Mouse (Mus musculus): ENCODE data around the gene Prss28. TPM values are rescaled to one million over a fixed set of nuclear protein-coding genes. Genes with fewer than 3 reads are reported as not detected.

Gene Prss28
- total RNA-seq (2015) (0.18 and 1.8 TPM in 2 replicates), total RNA-seq (2017) (1.3 and 2.0 TPM in 2 replicates)

DNA sequence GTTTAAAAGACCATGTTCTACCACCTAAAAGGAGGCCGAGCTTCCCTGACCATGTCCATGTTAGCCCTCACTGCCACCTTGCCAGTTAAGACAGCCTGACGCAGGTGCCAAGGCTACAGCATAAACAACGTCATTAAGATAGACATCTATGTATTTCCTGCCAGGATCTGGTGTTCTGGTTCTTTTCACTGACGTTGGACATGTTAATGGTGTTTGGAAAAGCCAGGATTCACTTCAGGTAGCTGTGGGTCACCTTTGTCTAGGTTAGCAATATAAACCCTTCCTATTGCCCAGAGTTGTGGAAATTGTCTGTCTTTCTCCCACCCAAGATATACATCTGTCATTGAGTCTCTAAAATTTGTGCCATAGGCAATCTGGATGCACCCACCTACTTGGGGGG, at the start of gene Prss28:
Gene Prss28 (plus strand): TSS at position 301 of the 400 bp plus-strand sequence.
- ATAC-seq (ENCODE audit: poor library complexity, severe bottlenecking): no peak

DNA sequence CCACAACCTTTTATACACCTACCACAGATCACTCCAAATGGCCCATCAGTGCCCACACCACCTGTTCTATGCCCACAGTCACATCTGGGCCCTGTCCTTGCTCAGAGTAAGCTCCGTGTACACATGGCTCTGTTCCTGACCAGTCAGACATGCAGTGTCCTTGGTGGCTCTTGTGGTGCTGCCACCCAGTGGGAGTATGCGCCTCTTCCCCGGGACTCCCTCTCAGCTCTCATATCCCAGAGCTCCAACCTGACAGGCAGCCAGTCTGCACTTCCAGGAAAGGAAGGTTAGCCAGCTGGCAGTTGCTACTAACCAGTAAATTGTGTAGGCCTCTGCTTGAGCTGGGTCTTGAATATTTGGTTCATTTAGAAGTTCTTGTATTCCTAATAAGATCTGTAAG, 44.0 kb upstream of the Prss28 start:
- ATAC-seq (ENCODE audit: poor library complexity, severe bottlenecking): no peak

DNA sequence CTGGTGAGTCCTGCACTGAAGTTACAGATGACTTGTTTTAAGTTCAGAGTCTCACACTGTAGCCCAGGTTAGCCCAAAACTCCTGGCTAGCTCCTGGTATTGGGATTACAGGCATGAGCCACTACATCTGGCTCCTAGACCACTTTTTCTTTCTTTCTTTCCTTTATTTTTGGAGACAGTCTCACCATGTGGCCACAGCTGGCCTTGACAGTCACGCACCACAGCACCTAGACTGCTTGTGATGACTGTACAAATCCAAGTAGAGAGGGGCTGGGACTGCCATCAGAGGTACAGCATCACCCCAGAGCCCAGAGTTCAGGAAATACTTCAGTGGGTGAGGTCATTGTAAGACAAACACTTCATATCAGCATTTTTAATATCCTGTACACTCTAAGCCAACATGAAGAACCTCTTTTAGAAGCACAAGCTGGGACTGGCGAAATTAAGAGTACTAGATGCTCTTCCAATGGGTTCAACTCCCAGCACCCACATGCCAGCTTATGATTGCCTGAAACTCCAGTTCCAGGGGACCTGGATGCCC, 37.6 kb upstream of the Prss28 start:
- no peak for ATAC-seq (ENCODE audit: poor library complexity, severe bottlenecking)

DNA sequence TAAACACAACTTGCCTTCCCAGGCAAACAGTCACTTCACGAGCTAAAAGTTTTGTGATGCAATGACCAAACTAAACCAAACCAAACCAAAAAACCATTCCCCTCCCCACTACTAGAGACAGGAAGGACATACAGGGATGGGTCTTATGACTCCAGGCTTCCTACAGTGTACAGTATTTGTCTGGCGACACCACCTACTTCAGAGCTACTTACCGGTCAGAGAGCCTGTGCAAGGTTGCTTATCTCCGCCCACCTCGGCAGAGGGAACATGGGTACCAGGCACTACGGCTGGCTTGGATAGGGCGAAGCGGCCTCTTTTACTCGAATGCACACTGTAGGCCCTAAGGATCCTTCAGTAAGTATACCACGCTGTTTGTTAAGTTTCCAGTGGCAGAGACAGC, 36.1 kb upstream of the Prss28 start:
- ATAC-seq (ENCODE audit: poor library complexity, severe bottlenecking): no peak

DNA sequence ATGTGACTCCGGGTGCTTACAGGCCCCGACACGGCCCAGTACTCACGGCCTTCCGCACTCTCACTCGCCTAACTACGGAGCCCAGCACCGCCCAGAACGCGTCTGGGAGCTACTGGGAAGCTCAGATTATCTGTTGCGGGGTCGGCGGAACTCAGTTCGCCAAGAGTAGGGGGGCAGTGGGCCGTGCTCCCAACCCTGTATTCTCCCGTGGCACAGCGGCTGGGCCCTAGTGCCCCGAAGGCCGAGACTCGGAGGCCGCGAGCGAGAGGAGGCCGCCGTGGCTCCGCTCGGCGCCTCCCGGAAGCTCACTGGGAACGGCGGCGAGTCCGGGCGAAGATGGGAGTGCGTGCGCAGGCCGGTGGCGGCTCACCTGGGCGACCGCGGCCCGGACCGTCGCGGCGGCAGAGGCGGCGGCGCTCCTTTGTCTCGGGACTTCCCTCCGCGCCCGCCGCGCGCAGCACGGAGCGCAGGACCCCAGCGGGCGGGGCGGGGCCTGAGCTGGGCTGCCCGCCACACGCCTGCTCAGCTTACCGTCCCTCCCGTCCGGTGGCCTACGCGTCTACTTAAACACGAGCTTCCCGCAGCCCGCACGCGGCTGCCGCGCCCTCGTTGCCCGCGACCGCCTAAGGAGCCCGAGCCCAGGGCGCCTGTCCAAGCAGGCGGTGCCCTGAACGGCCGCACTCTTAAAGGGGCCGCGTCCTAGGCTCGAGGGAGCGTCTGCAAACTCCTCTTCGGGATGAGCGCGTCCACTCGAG, 35.3 kb upstream of the Prss28 start:
- ATAC-seq (ENCODE audit: poor library complexity, severe bottlenecking): peak; percentile 71

DNA sequence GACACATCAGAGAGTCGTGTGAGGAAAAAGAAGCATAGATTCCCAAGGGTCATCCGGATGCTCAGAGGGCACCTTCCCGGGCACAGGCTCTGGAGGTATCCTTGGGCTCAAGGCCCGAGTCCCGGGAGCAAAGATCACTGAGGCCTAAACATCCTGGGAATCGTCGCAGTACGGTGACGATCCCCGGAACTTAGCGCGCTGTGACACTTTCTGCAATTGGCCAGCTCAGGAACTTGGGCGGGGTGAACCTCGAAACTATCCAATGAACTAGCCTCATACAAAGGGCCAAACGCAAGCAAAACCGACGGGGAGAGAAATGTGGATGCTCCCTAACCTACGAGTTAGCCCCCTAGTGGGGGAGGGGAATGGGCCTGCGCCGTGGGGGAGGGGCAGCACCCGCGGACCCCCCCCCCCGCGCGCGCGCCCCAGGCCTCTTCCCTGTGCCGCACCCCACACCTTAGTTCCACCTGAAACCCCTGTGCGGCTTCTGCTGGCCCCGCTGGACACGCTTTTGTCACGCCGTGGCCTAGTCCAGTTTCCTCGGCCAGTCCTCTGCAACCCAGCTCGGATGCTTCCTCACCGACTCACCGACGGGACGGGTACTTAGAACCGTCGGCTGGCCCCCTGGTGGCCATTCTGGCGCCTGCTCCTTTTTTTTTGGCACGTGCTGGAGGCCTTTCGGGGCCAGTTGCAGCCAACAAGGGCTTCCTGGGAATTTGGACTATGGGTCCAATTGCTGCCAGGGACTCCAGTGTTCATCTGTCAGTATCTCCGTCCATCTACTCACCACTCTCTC, 34.5 kb upstream of the Prss28 start:
- ATAC-seq (ENCODE audit: poor library complexity, severe bottlenecking): peak; percentile 83

DNA sequence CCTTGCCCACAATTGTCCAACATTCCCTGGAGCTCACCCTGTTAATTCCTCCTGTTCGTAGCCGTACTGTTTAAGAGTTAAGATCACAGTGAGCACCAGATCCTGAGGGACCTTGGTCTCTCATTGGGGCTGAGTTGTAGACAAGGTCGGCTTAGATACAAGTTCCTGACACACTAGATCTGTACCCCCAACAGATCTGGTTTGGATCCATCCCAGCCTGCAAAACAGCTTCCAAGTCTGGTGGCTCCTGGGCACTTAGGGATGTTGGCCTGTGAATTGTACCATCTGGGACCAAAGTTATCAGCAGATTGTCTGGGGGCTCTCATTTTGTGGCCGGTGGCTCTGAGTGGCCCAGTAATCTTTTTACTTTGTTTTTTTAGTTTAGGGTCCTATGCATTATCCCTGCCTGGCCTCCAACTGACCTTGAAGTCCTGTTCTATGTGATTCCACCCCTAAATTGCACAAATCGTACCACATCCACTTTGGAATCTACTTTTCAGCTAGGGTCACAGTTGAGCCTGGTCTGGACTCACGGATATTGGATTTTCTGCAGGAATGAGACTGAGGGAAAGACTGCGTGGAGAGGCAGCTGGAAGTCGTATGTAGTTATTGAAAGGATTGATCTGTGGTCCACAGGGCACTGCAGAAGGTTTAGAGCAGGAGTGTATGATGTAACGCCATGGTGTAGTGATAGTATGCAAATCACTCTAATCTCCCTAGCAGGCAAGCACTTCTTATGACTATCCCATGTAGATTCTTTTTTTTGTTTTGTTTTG, 33.7 kb upstream of the Prss28 start, which contains the start of gene Ube2i:
Gene Ube2i (minus strand): TSS at position 52 of the 776 bp plus-strand sequence.
- no peak for ATAC-seq (ENCODE audit: poor library complexity, severe bottlenecking)

DNA sequence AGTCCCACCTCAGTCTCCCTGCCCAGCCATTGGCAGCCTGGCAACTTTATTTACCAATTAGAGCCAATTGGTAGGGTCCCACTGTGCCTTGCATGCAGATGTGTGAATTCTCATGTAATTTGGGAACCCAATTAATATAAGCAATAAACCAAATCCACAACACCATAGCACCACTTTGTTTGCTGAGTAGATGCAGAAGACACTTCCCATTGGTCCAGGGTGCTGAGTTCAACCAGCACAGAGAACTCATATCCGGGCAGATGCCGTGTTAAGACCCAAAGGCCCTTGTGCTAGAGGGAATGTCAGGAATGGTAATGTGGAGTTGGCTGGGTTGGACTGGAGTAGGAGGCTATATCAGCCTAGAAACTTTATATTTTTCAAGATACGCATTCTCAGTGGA, 32.6 kb upstream of the Prss28 start:
- no peak for ATAC-seq (ENCODE audit: poor library complexity, severe bottlenecking)

DNA sequence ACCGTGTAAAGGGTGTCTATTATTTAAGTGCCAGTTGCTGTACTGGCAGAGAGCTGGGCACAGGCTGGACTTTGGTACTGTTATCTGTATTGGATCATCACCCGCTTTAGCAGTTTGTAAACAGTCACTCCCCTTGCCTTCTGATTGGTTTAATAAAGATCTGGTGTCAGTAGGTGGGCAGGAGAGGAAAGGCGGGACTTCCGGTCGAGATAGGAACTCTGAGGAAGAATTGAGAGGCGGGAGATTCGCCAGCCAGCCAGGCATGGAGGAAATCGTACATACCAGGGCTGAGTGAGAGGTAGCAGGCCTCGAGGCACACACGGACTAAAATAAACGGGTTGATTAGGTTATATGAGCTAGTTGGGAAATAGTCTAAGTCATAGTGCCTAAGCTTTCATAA, 26.3 kb upstream of the Prss28 start:
- peak; percentile 57 for ATAC-seq (ENCODE audit: poor library complexity, severe bottlenecking)

DNA sequence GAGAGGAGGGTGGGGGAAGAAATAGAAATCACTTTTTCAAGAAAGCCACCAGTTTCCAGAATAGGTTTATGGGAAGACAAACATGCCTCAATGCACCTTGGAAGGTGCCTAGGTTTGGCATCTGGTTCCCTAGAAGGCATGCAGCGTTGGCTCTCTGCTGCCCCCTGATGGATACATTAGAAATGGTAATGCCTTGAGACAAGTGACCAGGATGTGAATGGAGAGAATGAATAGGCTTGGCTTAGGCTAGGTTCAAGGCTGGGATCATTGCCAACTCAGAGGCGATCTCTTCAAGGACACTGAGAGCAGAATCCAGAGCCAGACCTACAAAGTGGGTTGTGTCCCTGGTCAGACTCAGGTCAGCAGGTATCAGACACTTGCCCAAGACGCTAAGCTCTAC, 23.4 kb upstream of the Prss28 start:
- ATAC-seq (ENCODE audit: poor library complexity, severe bottlenecking): peak; percentile 86

DNA sequence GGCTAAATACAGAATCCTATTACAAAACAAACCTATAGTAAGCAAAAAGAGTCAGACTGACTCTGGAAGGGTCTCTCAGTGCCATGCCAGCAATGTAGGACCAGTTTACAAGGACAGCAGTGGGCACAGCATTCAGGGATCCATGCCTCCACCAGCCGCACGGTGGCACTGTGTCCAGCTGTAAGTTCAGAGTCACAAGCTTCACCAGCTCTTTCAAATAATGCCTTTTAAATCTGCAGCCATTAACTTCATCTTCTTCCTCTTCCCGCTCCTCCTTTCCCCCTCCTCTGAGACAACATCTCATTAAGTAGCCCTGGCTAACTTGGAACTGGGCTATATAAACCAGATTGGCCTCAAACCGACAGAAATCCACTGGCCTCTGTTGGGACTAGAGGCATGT, 19.6 kb upstream of the Prss28 start:
- peak; percentile 67 for ATAC-seq (ENCODE audit: poor library complexity, severe bottlenecking)

DNA sequence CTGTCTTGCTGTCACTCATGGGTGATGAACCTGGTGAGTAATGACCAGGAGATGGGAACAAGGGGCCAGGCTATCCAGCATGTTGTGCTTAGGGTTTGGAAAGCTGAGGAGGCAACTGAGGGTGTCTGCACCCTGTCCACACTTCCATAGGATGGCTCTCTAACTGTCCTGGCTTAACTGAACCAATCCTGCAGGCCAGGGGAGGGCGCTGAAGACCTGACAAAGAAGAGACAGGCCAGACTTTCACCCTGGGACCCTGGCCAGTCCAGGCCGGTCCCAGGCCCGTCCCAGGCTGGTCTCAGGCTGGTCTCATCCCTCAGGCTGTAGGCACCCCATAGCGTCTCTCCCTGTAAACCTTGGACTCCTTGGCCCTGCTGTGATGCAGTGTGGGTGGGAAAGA, 18.0 kb upstream of the Prss28 start:
- ATAC-seq (ENCODE audit: poor library complexity, severe bottlenecking): no peak

DNA sequence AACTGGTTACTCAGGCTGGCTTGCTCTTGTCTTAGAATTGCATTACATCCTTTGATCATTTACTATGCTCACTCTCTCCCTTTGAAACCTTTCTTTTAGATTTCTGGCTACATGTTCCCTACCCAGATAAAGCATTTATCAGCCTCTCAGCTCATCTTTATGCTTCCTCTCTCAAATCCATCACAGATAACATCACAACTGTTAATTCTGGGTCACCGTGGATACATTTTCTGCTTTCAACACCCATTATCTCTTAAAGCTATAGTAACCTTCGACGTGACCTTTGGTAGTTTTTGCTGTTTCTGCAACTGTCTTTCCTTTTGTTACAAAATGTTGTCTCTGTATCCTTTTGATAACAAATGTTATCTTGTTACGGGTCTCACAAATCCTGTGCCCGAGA, 15.0 kb upstream of the Prss28 start:
- no peak for ATAC-seq (ENCODE audit: poor library complexity, severe bottlenecking)

DNA sequence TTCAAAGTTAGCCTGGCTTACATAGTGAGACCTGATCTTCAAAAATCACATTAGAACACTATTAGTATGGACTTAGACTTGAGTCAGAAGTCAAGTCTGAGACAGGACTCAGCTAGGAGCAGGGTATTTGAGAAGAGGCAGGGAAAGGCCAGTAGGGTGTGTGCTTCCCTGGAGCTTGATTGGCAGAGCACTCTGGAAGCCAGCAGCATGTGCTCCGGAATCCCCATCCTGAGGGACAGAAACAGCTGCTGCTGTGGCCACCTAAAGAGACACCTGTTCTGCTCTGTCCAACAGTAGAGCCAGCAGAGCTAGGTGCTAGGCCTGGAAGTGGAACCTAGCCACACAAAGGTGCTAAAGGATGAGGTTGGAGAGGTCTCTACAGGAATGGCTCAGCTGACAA, 14.3 kb upstream of the Prss28 start:
- no peak for ATAC-seq (ENCODE audit: poor library complexity, severe bottlenecking)

DNA sequence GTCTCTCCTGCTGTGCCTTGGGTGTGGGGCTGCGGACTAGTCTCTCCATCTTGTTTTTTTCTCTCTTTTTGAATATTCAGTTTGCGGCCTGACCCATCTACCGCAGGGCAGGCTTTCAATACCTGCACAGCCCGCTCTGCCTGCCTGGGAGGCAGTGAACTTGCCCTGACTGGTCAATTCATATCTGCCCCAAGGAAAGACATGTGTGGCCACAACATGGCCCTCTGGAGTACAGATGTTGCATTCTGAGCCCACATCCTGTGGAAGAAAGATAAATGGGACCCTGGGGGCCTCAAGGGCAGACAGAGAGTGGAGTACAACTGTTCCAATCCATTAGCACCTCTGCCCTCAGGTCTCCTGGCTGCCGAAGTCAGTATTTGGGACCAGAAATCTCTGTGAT, 10.4 kb upstream of the Prss28 start, which contains the start of gene Prss34:
Gene Prss34 (plus strand): TSS at position 301 of the 400 bp plus-strand sequence.
- ATAC-seq (ENCODE audit: poor library complexity, severe bottlenecking): no peak

DNA sequence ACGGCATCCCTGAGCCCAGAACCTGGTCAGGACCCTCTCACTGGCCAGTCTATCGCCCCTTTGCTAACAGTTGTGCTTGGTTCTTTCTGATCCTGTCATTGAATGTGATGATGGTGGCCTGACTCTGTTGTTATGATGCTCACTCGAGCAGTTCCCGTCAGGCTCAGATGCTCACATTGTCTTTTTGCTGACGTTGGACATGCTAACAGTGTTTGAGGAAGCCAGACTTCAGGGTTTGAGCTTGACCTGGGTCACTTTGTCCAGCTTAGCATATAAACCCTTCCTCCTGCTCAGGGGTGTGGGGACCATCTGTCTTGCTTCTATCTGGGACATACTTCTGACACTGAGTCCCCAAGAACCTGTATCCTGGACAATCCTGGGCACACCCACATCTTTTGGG, 9.9 kb downstream of the Prss28 start, which contains the start of gene Prss29:
Gene Prss29 (plus strand): TSS at position 301 of the 400 bp plus-strand sequence.
- ATAC-seq (ENCODE audit: poor library complexity, severe bottlenecking): no peak

DNA sequence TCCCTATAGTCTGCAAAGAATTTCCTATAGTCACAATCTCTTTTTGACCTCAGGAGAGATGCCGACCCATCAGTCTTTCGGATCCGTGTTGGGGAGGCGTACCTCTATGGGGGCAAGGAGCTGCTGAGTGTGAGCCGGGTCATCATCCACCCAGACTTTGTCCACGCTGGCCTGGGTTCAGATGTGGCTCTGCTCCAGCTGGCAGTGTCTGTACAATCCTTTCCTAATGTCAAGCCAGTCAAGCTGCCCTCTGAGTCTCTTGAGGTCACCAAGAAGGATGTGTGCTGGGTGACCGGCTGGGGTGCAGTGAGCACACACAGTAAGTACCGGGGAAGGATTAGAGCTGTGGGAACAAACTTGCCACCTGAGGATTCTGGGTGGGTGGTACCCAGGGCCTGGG, 12.4 kb downstream of the Prss28 start:
- no peak for ATAC-seq (ENCODE audit: poor library complexity, severe bottlenecking)

DNA sequence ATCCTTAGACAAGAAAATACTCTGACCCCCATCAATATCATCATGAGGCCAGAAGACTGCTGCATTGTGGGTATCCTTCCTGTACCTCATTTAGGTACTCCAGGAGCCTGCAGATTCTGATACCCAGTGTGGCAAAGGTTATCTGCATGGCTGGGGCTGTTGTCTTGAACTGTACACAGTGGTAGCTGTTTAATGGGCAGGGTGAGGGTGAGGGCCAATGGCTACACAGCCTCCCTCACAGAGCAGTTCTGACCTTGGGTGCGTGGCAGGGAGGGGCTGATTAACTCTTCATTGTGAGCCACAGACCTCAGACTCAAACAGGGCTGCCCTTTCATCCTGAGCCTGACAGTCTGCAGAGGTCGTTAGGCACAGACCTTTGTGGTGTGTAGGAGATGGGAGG, 14.5 kb downstream of the Prss28 start:
- no peak for ATAC-seq (ENCODE audit: poor library complexity, severe bottlenecking)

DNA sequence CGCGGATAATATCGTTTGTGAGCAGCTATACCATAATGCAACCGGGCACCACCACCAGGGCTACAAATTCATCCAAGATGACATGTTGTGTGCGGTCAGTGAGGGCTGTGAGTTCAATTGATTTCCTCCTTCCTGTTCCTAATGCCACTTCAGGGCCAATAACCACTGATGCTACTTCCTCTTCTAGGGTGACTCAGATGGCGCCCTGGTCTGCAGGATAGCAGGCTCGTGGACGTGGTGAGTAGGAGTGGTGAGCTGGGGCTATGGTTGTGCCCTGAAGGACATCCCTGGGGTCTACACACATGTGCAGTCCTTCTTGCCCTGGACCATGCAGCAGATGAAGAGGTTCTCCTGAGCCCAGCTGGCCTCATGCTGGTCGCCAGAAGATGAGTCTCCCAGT, 23.9 kb downstream of the Prss28 start:
- ATAC-seq (ENCODE audit: poor library complexity, severe bottlenecking): peak; percentile 83

DNA sequence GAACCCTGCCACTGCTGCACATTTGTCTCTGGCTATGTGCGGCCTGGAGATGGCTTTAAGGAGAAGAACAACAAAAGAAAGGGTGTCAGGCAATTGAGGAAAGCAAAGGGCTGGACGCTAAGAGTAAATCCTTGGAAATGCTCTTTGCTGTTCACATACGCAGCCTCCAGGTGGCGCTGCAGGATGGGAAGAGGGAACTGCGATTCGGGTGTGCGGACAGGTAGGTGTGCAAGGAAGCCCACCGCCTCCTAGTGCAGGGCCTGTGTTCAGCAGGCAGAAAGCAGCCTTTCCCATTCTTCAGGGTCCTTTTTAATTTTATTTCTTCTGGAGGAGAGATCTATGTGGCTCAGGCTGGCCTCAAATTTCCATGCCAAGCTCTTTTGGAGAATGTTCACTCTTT, 25.5 kb downstream of the Prss28 start:
- no peak for ATAC-seq (ENCODE audit: poor library complexity, severe bottlenecking)

DNA sequence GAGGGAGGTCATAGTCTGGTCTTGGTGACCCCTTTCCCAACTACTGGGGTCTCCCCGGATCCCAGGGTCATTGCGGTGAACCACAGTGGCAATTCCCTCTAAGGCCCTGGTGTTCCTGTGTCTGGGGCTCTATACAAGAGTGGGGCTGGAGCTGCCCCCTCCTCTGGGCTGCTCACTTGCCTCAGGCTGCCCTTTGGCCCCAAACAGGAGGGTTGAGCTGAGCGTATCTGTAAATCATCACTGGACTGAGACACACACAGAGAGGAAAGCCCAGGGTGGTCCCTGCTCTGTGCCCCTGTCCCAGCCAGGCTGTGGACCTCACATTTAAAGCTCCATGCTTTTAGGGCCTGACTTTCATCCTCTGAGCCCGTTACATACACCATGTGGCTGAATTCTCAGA, 29.8 kb downstream of the Prss28 start:
- ATAC-seq (ENCODE audit: poor library complexity, severe bottlenecking): no peak
